Mouse (Mus musculus): Measurements from ENCODE around the gene Ccnjl.
A peak's percentile ranks its signal among the peaks of the same experiment; 100 is the strongest.

Ccnjl gene

DNA sequence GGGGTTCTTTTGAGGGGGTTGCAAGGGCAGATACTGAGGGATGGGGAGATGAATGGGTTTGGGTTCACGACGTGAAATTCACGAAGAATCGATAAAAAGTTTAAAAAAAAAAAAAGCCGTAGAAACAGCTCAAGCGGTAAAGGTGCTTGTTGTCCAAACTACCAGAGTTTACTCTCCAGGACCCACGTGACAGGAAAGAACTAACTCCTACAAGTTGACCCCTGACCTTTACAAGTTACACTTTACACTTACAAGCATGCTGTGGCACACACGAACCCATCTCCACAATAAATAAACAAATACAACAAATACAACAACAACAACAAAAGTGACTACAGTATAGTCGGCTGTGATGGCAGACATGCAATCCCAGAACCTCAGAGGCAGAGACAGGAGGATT, 103.1 kb downstream of the Ccnjl start:
- DNase-seq = no peak

DNA sequence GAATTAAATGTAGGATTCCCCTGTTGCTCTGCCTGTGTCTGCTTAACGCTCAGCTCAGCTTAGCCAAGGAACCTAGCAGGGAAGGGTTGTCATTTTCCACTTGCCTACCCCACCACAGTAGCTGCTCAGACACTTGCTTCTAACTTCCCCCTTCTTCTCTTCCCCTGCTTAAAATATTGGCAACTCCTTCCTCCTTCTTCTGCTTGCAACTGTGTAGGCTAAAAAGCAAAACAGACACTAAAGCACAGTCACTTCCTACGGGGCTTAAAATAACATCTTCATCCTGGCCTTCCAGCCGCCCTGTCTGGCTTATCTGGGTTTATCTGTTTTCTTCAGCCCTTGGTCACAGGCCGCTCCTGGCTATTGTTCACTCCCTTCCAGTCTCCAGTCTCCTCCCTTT, 104.0 kb downstream of the Ccnjl start:
- no peak for DNase-seq

DNA sequence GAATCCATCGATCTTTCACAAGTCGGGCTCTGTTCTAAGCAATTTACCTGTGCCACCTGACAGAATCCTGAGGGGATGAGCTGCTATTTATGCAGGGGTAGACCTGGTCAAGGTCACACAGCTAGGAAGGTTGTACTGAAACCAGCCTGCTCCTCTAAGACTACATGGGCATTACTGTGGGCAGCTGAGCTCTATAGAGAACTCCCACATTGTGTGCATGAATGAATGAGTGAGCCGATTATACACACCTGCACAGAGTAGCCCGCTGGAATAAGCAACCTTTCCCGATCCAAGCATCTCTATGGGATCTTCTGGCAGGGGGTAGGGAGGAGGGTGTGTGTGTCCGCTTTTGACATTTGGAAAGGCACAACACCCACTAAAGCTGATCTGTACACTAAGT, 104.6 kb downstream of the Ccnjl start:
- no peak for DNase-seq

DNA sequence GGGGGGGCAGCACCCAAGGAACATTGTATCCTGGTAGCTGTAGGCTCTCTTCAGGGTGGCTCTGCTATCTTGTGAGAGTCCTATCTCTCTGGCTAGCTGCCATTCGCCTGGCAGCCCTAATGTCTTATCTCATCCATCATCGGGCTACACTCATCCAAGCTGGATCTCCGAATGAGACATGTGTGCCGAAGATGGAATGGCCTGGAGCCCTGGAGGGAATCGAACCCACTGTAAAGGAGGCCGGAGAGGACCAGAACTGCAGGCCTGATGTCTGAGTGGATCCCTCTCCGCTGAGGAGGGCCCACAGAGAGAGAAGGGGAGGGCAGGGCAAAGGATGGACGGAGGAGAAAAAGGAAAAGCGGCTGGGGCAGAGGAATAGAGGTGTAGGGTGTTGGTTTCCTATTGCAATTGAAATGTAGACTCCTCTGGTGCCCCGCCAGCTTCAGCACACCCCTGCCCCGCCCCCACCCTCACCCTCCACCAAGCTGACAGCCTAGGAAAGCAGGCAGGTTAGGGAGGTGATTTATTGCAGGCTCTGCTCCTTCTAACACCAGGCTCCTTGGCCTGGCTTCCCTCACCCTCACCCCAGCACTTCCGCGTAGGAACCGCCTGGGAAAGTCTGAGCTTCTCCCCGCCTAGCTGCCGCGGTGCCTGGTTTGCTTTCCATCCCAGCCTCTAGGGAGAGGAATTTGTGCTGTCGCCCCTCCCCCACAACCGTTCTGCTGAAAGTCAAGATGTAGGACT, 105.2 kb downstream of the Ccnjl start:
- peak; percentile 90 for DNase-seq

All from lung, postnatal 10 days (tissue).